Mouse (Mus musculus) layer of hippocampus, postnatal 36 days (tissue): Measurements from ENCODE around the gene Ptger2. TPM values are rescaled to one million over a fixed set of nuclear protein-coding genes. Genes with fewer than 3 reads are reported as not detected.
"Not testable (repeated sequence)": the region's sequence is repeated elsewhere in the genome, so short reads cannot be mapped to it uniquely, and the experiment has no call there.

Source experiments
- DNase-seq, 2 experiments: peaks; one replicate each; pipeline ENCODE4 v3.0.0; 2022
- total RNA-seq, 2 experiments: library from RNA; stranded (reverse); gene quantifications; 2 replicates each; pipeline ENCODE4 v1.2.3; 2021

Gene Ptger2
- total RNA-seq = under 1 TPM; 0.18 to 0.32 TPM

DNA sequence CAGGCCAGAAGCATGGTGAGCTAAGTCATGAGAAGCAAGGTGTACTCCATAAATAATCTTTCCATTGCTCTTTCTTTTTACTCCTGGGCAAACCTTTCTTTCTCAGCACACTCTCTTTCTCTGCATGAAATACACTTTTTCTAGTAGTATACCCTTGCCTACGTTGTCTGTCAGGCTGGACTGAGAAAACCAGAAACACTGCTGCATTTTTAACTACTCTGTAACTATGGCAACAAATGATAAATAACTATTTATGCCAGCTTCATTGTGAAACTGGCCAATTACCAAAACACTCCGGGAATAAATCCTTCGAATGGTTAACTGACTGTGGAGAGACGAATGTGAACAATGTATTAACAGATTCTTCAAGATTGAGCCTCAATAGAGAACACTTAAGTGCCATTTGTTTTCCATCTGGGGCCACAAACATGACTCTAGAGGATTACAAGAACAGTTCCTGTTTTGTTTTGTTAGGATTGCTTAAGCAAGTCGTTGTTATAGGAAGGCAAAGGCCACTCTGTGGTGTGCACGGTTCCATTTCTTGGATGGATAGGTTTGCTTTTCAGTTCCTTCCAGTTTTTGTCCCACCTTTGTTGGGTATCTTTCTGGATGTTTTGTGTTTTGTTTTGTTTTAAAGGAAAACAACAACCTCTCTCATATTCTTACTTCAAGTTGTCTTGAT lies at the start of gene Ptger2:
Gene Ptger2 (plus strand): TSS at position 522 of the 682 bp plus-strand sequence.
- DNase-seq = not testable (repeated sequence)

DNA sequence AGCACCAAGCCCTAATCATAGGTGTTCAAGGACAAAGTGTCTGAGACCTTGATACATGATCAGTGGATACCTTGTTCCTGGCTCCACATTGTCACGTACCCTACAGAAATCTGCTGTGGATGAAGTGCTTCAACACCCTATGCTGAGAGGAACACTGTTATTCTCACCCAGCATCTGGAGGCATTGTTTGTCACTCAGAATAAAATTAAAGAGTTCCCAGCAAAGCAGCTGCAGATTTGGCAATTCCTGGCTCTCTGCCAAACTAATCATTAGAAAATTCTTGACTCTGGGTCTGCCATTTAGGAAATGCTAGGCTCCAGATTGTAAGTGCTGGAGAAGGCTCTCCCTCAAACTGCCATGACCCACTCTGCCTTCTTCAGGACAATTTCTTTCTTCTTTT lies 27.2 kb upstream of the Ptger2 start:
- no peak for DNase-seq

DNA sequence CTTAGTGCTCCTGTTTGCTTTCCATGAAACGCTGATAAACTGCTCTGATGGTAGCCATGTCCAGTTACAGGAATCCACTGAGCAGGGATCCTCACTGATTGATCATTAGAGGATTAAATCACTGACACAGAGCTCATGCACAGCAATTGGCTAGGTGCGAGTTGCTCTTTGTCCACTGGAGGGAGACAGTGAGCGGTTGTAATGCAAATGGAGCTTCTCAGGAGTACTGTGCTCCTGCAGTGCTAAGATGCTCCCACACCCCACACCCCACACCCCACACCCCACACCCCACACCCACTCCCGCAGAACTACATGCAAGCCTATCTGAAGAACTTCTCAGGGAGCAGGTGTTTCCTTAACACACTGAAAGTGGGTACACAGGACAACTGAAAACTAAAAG lies 10.7 kb upstream of the Ptger2 start:
- peak; percentile 65 to 74 for DNase-seq

DNA sequence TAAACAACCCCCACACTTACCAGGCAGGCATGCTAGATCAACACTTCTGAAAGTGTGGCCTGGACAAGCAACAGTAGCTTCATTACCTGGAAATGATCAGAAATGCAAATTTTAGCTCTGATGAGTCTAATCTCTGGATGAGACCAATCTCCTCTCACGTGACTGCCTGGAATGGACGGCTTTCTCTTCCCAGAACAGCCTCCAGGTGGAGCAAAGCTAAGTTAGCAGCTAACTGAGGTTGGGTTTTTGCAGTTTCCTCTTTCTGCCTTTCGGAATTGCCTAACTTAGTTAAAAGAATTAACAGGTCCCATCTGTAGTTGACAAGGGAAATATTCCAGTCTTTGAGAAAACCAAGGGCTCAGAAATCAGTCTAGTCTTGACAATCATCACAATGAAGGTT lies 8.1 kb upstream of the Ptger2 start:
- DNase-seq = no peak

DNA sequence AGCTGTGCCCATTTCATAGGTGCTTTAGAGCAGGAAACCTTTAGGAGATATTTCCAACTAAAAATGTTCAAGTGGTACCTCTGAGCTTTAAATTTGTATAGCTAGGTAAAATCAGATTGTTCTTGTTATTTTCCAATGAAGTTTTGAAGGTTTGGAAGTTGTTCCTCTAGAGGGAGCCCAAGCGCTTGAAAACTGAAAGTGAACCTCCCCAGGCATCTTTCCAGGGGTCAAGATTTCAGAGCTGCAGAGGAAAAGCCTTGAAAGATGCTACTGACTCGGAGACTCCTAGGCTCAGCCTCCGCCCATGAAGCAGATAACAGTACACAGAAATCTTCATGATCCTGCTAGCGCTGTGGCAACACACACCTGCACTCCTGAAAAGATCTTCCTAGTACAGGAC lies 6.5 kb upstream of the Ptger2 start:
- DNase-seq = no peak

DNA sequence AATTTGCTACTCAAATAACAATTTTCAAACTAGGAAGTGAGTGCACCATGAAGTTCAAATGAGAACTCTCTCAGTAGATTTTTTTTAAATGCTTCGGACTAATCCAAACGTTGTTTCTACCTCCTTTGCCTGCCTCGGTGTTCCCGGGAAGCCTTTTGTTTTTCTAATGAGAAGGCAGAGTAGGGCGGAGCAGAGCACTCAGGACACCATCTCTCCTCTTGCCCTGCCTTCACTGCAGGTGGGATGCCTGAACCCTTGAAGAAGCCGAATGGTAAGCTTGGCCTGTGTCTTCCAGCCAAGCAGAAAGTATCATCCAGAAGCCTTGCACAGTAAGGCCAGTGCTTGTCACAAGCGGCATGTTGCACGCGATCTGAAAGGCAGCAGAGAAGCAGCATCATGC lies 3.9 kb upstream of the Ptger2 start:
- no peak for DNase-seq

DNA sequence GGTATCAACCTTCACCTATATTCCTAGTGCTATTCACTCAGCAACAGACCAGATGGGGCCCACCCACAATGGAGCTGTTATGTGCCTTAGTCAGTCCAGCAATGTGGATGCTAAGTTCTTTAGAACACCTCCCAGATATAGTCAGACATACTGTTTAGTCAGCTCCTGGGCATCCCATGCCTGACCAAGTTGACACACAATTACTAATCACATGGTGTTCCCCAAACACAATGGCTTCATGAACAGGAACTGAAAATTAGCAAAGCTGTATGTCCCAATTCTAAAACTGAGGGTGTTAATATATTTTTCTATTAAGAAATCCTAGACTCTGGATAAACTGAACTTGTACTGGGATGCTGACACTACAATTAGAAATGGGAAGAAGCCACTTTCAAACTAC lies 1.7 kb upstream of the Ptger2 start:
- DNase-seq = no peak

DNA sequence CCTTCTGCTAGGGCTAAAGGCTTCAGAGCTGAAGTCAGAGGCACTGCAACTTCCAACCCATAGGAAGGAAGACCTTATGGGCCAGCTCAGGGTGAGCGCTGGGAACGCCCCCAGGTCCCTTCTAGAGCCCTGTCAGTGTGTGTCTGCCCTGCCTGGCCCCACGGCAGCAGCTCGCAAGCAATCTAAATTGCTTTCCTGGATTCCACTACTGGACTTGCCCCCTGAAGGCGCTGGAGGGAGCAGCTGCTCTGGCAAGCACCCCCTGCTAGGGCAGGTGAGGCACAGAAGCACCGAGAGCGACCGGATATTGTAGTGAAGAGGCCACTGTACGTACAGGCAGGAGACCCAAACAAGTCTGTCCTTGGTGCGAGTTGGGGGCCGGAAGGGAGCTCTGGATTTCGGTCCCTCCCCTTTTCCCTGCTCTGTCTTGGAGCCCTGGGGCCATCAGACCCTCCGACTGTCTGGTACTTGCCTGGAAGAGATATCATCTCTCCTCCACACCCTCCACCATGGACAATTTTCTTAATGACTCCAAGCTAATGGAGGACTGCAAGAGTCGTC lies 541 bp downstream of the Ptger2 start:
- no peak for DNase-seq

DNA sequence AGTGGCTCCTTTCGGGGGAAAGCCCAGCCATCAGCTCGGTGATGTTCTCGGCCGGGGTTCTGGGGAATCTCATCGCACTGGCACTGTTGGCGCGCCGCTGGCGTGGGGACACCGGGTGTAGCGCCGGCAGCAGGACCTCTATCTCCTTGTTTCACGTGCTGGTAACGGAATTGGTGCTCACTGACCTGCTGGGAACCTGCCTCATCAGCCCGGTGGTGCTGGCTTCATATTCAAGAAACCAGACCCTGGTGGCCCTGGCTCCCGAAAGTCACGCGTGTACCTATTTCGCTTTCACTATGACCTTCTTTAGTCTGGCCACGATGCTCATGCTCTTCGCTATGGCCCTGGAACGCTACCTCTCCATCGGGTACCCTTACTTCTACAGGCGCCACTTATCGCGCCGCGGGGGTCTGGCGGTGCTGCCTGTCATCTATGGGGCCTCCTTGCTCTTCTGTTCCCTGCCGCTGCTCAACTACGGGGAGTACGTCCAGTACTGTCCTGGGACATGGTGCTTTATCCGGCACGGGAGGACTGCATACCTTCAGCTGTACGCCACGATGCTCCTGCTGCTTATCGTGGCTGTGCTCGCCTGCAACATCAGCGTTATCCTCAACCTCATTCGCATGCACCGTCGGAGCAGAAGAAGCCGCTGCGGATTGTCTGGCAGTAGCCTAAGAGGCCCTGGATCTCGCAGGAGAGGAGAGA lies 1.2 kb downstream of the Ptger2 start:
- DNase-seq = peak in 1 of 2 experiments; percentile 22

DNA sequence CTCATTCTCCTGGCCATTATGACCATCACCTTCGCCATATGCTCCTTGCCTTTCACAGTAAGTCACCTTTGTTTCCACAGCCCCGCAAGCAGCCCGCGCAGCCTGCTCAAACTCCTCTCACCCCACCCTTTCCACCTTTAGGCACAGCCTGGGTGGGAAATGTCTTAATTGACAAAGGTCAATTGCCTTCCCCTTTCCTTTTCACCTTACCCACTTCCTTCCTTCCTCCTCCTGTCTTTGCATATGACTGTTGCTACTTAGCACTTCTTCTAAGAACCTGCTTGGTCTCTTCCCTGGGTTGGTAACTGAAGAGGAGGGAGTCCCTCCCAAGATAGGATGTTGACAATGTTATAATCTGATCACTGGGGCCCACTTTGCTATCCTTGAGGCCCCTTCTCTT lies 1.8 kb downstream of the Ptger2 start:
- DNase-seq = no peak

DNA sequence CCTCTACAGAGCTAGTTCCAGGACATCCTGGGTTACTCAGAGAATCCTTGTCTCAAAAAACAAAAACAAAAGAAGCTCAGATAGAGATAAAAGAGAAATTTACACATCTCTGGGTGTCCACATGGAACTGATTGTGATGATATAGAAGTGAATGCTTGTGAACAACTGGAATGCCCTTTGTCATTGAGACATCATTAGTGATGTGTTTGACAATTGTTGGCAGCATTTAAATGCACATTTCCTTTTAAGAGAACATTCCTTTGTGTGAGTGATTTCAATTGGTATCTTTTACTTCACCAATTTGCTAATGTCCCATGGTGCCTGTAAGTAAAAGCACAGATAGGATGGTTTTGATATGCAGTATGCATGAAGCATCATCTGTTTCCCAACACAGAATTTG lies 6.3 kb downstream of the Ptger2 start:
- no peak for DNase-seq

DNA sequence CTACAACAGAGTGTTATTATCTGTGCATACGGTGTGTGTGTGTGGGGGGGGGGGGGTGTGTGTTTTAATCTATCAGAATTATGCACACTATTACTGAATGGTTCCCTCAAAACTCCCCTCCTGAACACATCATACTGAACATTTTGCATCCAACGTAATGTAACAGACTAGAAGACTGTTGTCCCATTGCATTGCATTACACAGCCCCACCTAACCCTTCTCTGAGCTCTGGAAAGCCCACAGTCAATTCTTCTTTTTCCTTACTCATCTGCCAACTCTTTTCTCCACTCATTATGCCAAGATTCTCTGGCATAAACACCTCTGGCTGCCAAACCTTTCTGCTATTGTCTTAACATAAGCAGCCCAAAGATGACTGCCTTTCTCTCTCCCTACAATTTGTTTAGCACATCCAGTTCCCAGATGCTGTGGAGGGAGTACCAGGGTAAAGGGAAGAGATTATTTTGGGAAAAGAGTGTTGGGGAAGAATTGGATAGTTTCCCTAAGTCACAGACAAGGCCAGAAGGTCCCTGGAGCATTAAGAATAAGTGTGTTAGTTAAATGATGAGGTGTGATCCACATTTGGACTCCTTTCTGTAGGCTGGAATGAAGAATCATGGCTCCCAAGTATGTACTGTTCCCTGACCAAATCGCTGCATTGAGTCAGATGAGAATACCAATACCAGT lies 12.2 kb downstream of the Ptger2 start:
- DNase-seq = no peak

DNA sequence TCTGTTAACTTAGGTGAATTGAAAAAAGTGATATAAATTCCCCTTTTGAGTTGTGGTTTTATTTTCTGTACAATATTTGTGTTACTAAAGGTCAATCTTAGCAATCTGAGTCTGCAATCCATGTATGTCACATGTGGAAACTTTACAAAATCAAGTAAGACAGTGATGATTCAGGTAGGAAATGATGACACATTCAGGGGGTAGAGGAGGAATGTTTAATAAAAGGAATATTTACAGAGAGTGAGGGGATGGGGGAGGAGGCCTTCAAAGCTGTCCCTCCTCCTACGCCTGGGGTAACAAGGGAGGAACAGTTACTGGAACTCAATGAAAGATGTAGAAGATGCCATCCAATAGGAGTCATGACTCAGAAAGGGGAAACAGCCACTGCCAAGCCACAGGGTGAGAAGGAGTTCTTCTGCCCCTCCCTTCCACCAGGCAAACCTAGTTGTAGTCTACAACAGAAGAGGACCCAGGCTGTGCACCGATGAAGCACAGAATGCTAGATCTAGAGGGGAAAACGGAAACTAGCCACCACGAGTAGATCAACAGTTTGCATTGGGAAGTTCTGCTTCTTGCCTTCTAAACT lies 17.8 kb downstream of the Ptger2 start:
- no peak for DNase-seq

DNA sequence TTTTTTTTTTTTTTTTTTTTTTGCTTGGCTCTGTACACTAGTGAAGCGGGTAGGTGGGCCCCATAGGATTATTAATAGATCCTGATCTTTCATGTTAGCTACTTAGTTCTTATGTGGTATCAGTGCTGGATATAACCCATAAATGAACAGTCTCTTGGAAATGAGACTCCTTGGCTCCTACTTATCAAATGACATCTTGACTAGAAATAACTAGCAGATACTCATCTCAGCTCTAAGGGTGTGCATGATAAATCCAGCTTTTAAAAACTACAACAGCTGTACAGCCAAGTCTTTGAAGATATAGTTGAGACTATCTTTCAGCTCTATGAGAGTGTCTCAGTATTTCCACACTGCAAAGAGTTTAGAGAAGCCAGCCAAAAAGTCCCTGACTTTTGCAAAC lies 21.2 kb downstream of the Ptger2 start:
- no peak for DNase-seq

DNA sequence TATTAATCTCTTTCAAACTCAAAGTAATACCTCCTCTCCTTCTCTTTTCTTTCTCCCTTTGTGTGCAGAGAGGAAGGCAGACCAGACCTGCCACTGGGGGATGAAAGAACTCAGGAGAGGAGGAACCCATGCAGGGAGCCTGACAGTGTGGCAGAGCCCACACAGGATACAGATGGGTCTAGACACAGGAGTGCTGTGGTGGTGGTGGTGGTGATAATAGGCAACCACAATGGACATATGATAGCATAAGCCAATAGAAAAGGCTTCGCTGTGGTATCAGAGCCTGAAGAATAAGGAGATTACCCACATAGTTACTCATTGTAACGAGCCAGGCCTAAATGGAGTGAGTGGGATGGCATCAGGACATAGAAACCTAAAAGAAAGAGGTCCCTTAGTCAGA lies 23.3 kb downstream of the Ptger2 start:
- DNase-seq = no peak

DNA sequence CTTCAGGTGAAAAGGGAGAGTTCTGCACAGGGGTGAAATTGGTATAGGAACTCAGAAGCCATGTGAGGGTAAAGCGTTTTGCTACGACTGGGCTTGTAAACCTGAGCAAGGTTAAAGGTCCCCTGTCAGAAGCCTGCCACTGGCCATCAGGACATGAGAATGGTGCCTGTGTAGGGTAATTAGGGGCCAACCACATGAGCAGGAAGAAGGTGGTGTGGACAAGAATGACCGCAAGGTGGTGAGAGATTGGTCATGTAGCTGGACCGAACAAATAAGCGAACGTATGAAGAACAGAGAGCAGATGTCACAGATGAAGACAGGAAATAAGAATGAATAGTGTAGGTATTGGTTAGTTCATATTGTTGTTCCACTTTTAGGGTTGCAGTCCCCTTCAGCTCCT lies 23.7 kb downstream of the Ptger2 start:
- no peak for DNase-seq

DNA sequence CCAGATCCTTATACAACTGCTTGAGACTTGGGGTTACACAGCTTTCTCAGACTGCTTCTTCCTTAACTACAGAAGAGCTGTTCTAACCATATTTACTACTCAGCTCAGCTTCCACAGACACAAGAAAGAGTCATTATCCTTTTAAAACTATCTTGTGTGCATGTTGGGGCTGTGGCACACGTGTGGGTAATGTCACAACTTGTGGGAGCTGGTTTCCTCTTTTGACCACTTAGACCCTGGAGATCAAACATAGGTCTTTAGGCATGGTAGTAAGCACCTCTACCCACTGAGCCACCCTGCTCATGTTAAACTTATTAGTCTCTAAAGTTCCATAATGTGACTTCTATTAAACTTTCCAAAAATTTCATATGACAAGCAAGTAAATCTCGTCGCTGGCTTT lies 33.6 kb downstream of the Ptger2 start:
- no peak for DNase-seq

DNA sequence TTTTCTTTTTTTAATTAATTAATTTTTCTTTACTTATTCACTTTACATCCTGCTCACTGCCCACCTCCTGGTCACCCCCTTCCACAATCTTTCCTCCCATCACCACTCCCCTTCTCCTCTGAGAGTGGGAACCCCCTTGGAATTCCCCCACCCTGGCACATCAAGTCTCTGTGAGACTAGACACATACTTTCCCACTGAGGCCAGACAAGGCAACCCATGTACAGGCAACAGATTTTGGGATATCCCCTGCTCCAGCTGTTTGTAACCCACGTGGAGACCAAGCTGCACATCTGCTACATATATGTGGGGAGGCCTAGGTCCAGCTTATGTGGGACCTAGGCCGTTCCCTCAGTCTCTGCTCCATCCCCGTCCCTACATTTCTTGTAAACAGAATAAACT lies 46.3 kb downstream of the Ptger2 start:
- no peak for DNase-seq

DNA sequence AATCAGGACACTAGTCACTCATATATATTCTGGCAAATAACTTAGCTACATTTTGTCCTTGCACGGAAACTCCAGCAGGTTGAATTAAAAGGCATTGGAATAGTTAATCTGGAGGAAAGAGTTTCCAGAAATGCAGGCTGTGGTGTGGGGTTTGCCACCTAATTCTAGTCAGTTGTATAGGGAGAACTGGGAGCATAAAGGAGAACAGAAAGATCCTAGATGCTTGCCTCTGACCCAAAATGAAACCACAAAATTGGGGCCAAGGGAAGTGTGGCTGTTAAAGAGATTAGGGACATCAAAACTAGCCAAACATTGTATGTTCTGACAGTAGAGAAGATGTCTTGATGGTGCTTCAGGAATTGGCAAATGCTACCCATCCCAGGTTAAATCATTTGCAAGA lies 48.6 kb downstream of the Ptger2 start:
- no peak for DNase-seq

DNA sequence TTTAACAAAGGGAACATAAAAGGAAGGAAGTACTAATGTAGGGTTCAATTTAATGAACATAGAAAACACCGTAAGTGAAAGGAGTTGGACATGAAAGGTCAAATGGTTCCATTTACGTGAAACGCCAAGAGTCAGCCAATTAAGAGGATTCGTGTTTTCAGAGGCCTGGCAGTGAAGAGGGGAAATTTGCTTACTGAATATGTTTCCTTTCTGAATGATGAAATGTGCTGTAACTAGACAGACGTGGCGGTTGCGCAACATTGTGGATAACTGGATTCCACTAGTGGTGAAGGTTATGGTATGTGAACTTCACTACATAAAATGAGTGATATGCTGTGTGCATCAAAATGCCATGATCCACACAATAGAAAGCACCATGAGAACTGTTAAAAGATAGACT lies 50.1 kb downstream of the Ptger2 start:
- DNase-seq = no peak

DNA sequence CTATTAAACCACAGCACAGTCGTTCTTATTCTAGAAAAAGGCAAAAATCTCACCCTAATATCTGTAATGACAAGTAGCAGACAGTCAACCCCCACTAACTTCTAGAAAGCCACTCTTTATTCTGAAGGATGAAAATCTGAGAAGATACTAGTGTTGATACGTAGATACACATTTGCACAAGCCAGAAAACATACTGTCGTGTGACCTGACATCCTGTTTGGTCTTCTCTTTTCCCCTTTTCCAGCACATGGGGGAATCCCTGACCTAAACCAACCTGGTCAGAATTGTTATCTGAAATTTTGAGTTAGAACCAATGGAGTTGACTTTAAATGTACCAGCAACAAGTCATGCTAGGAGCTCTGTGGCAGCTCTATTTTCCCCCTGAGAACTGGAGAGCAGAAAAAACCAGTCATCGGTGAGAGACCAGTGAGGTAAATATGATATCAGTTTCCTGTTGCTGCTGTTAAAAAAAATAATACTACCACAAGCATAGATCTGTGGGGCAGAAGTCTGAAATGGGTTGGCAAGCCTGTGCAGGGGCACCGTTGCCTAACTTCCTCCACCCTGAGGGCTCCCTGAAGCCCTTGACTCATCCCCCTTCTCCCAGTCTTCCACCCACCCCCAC lies 53.0 kb downstream of the Ptger2 start:
- DNase-seq = no peak

DNA sequence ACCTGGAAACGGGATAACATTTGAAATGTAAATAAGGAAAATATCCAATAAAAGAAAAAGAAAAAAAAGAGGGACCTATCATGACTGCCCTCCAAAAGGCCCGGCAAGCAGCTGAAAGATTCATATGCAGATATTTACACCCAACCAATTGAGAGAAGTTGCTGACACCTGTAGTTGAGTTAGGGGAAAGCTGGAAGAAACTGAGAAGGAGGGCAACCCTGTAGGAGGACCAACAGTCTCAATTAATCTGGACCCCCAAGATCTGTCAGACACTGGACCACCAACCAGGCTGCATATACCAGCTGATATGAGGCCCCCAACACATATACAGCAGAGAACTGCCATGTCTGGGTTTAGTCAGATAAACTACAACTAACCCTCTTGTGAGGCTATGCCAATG lies 60.1 kb downstream of the Ptger2 start:
- DNase-seq = no peak
